Mouse (Mus musculus) hindbrain, embryonic 14.5 days (tissue): Measurements from ENCODE around the gene Klhl42. TPM values are rescaled to one million over a fixed set of nuclear protein-coding genes. Genes with fewer than 3 reads are reported as not detected.

Source experiments
- ATAC-seq: fragments of 200-750 bp; cut with Nextera tagmentation; 2 replicates; pipeline ENCODE4 v1.8.0; 2017; ENCODE audit warnings: moderate number of reproducible peaks, mild to moderate bottlenecking, moderate TSS enrichment, moderate library complexity; ENCODE audit not compliant: low FRiP score
- DNase-seq: peaks from one replicate; pipeline ENCODE4 v3.0.0-alpha.2; 2015; ENCODE audit warnings: low spot score
- H3K27ac ChIP-seq: fragments of 300-500 bp; sonication (generic); 2 replicates; pipeline ENCODE4 v1.5.1; 2014; ENCODE audit warnings: mild to moderate bottlenecking, moderate library complexity
- H3K27me3 ChIP-seq: fragments of 300-500 bp; sonication (generic); 2 replicates; pipeline ENCODE4 v1.6.1; 2014; ENCODE audit warnings: mild to moderate bottlenecking, low read length, mixed read lengths; ENCODE audit not compliant: control insufficient read depth, insufficient read depth
- H3K36me3 ChIP-seq: fragments of 300-500 bp; sonication (generic); replicated peaks from 2 replicates; pipeline ENCODE4 v1.6.1; 2014; ENCODE audit not compliant: control insufficient read depth, insufficient read depth
- H3K4me1 ChIP-seq: fragments of 300-500 bp; sonication (generic); replicated peaks from 2 replicates; pipeline ENCODE4 v1.6.1; 2014; ENCODE audit warnings: antibody characterized with exemption, low read length, mixed read lengths; ENCODE audit not compliant: control insufficient read depth, insufficient read depth
- H3K4me2 ChIP-seq: fragments of 300-500 bp; sonication (generic); replicated peaks from 2 replicates; pipeline ENCODE4 v1.6.1; 2014; ENCODE audit warnings: mild to moderate bottlenecking, moderate library complexity
- H3K4me3 ChIP-seq: fragments of 300-500 bp; sonication (generic); replicated peaks from 2 replicates; pipeline ENCODE4 v1.5.1; 2014; ENCODE audit warnings: mild to moderate bottlenecking, low read length
- H3K9ac ChIP-seq: fragments of 300-500 bp; sonication (generic); 2 replicates; pipeline ENCODE4 v1.6.1; 2014
- H3K9me3 ChIP-seq: fragments of 300-500 bp; sonication (generic); 2 replicates; pipeline ENCODE4 v1.6.1; 2016; ENCODE audit warnings: low read length; ENCODE audit not compliant: control insufficient read depth
- WGBS: fragments of 180-500 bp; shearing (Covaris S2); extraction: QIAGEN DNeasy Blood & Tissue Kit; methylation state at CpG from one replicate; pipeline ENCODE4 v1.1.7; 2014; 5-methylcytosine and 5-hydroxymethylcytosine counted together
- polyA plus RNA-seq: library from polyadenylated mRNA; unstranded; fragments of >200 nt; fragmentation: Nextera tagmentation; extraction: Ambion mirVana; gene quantifications from 2 replicates; pipeline ENCODE4 v1.2.1, GENCODE M21; 2014

The Klhl42 gene
- polyA plus RNA-seq, 1 experiment from 2014 or later: 11.0 TPM

GRCm38 (mm10) chr6:147059326-147059725 lies 31.9 kb upstream of the Klhl42 start:
- ATAC-seq (no peak), DNase-seq (no peak)
- no peak overlapping the region for H3K4me2 ChIP-seq
- H3K27ac ChIP-seq: no peak overlapping the region
- no peak overlapping the region for H3K9ac ChIP-seq
- 77% methylated on average over 7 of the region's 7 CpGs for WGBS
- H3K36me3 ChIP-seq: peaks cover 64% of the 10 kb centered on the region
- no peaks in the 10 kb centered on the region for H3K4me1 ChIP-seq
- no peaks in the 10 kb centered on the region for H3K27me3 ChIP-seq
- H3K9me3 ChIP-seq: no peaks in the 10 kb centered on the region
- no peak overlapping the region for H3K4me3 ChIP-seq

- Histone ChIP-seq H3K9me3 (no peaks in the 10 kb centered on the region), H3K4me3 (no peak overlapping the region), H3K4me2 (0 out of 2 replicates have a peak overlapping the region, but pooled peaks have one; percentile 18), H3K36me3 (peaks cover 61% of the 10 kb centered on the region), H3K27me3 (no peaks in the 10 kb centered on the region), H3K9ac (no peak overlapping the region), H3K27ac (no peak overlapping the region; the same call in 1 of the 2 replicates), H3K4me1 (no peaks in the 10 kb centered on the region)
- ATAC-seq (peak; percentile 84), DNase-seq (peak; percentile 23)
- 72% methylated on average over 9 of the region's 9 CpGs for WGBS
Observed at GRCm38 (mm10) chr6:147061630-147062029, 29.5 kb upstream of the Klhl42 start.

- no peak overlapping the region; the same call in 1 of the 2 replicates for H3K27ac ChIP-seq
- ATAC-seq: no peak
- WGBS: 62% methylated on average over 7 of the region's 7 CpGs
Observed at GRCm38 (mm10) chr6:147062034-147062433, 29.1 kb upstream of the Klhl42 start.

GRCm38 (mm10) chr6:147062694-147063093 lies 28.5 kb upstream of the Klhl42 start:
- H3K4me3 ChIP-seq: no peak overlapping the region
- H3K36me3 ChIP-seq: peaks cover 60% of the 10 kb centered on the region
- no peaks in the 10 kb centered on the region for H3K9me3 ChIP-seq
- ATAC-seq (no peak), DNase-seq (no peak)
- no peak overlapping the region for H3K4me2 ChIP-seq
- WGBS: 91% methylated on average over 7 of the region's 7 CpGs
- no peak overlapping the region for H3K9ac ChIP-seq
- H3K27me3 ChIP-seq: no peaks in the 10 kb centered on the region
- no peak overlapping the region for H3K27ac ChIP-seq
- H3K4me1 ChIP-seq: no peaks in the 10 kb centered on the region

More at GRCm38 (mm10) chr6:147062034-147062433, 29.1 kb upstream of the Klhl42 start:
- Histone ChIP-seq H3K4me1 (no peaks in the 10 kb centered on the region), H3K9ac (no peak overlapping the region), H3K9me3 (no peaks in the 10 kb centered on the region), H3K4me3 (no peak overlapping the region), H3K4me2 (peak overlapping the region; percentile 18; the same call in 1 of the 2 replicates), H3K36me3 (peaks cover 61% of the 10 kb centered on the region), H3K27me3 (no peaks in the 10 kb centered on the region)
- peak; percentile 39 for DNase-seq

GRCm38 (mm10) chr6:147064226-147064943 lies 26.8 kb upstream of the Klhl42 start:
- H3K36me3 ChIP-seq: peaks cover 56% of the 10 kb centered on the region
- no peak overlapping the region for H3K4me3 ChIP-seq
- no peak for ATAC-seq

GRCm38 (mm10) chr6:147064944-147065261 lies 26.3 kb upstream of the Klhl42 start:
- ATAC-seq: no peak
- WGBS: 88% methylated on average over 6 of the region's 6 CpGs
- no peaks in the 10 kb centered on the region for H3K27me3 ChIP-seq
- no peak overlapping the region for H3K4me2 ChIP-seq
- no peak overlapping the region for H3K4me3 ChIP-seq
- no peaks in the 10 kb centered on the region for H3K9me3 ChIP-seq
- no peak overlapping the region for H3K27ac ChIP-seq
- no peaks in the 10 kb centered on the region for H3K4me1 ChIP-seq
- DNase-seq: no peak
- H3K36me3 ChIP-seq: peaks cover 54% of the 10 kb centered on the region
- H3K9ac ChIP-seq: no peak overlapping the region

More at GRCm38 (mm10) chr6:147064226-147064943, 26.8 kb upstream of the Klhl42 start:
- H3K27ac ChIP-seq: no peak overlapping the region
- WGBS: 92% methylated on average over 10 of the region's 10 CpGs
- H3K9me3 ChIP-seq: no peaks in the 10 kb centered on the region
- no peak overlapping the region for H3K4me2 ChIP-seq
- H3K4me1 ChIP-seq: no peaks in the 10 kb centered on the region
- no peaks in the 10 kb centered on the region for H3K27me3 ChIP-seq
- no peak overlapping the region for H3K9ac ChIP-seq
- DNase-seq: no peak

GRCm38 (mm10) chr6:147075808-147076387 lies 15.3 kb upstream of the Klhl42 start:
- H3K27ac ChIP-seq: no peak overlapping the region

GRCm38 (mm10) chr6:147076878-147077277 lies 14.3 kb upstream of the Klhl42 start:
- H3K27me3 ChIP-seq: no peaks in the 10 kb centered on the region
- 77% methylated on average over 8 of the region's 8 CpGs for WGBS
- H3K4me3 ChIP-seq: no peak overlapping the region
- peaks cover 5% of the 10 kb centered on the region for H3K36me3 ChIP-seq
- ATAC-seq (no peak), DNase-seq (no peak)
- H3K4me1 ChIP-seq: no peaks in the 10 kb centered on the region
- H3K27ac ChIP-seq: no peak overlapping the region
- H3K4me2 ChIP-seq: no peak overlapping the region
- no peak overlapping the region for H3K9ac ChIP-seq
- no peaks in the 10 kb centered on the region for H3K9me3 ChIP-seq

More at GRCm38 (mm10) chr6:147075808-147076387, 15.3 kb upstream of the Klhl42 start:
- Histone ChIP-seq H3K4me3 (no peak overlapping the region), H3K4me1 (no peaks in the 10 kb centered on the region), H3K9me3 (no peaks in the 10 kb centered on the region), H3K9ac (no peak overlapping the region), H3K36me3 (peaks cover 14% of the 10 kb centered on the region), H3K4me2 (no peak overlapping the region), H3K27me3 (no peaks in the 10 kb centered on the region)
- 35% methylated on average over 5 of the region's 5 CpGs for WGBS
- DNase-seq (no peak), ATAC-seq (no peak)

- DNase-seq (no peak), ATAC-seq (no peak)
- Histone ChIP-seq H3K4me2 (no peak overlapping the region), H3K27me3 (no peaks in the 10 kb centered on the region), H3K9ac (no peak overlapping the region), H3K27ac (no peak overlapping the region), H3K4me3 (no peak overlapping the region), H3K9me3 (no peaks in the 10 kb centered on the region), H3K36me3 (no peaks in the 10 kb centered on the region; the same call in 1 of the 2 replicates), H3K4me1 (no peaks in the 10 kb centered on the region)
- WGBS: 93% methylated on average over 10 of the region's 10 CpGs
Observed at GRCm38 (mm10) chr6:147079919-147080318, 11.3 kb upstream of the Klhl42 start.
